Mouse (Mus musculus): ENCODE data around the gene Nfkbia. TPM values are rescaled to one million over a fixed set of nuclear protein-coding genes. Genes with fewer than 3 reads are reported as not detected.

Nfkbia gene
- total RNA-seq, 2 experiments from 2014 or later = 17.6 to 39.5 TPM

DNA sequence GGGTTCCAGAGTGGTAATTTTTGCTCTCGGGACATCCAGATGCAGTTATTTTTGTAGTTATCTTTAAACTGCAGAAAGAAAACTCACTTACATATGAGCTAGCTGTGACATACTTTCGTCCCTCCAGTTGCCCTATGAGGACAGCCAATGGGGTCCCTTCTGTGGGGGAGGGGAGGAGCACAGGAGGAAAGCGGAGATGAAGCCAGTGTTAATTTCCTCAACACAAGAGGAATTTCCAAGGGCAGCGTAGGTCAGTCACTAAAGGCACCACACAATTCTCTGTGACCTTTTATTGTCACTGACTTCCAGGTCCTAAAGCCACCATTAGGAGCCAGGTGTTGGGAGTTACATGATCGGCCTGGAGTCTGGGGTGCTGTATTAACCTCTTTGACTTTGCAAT lies 22.0 kb downstream of the Nfkbia start:
- intact Hi-C loops (cut with DNase I) = no loop called here
- DNase-seq = no peak

DNA sequence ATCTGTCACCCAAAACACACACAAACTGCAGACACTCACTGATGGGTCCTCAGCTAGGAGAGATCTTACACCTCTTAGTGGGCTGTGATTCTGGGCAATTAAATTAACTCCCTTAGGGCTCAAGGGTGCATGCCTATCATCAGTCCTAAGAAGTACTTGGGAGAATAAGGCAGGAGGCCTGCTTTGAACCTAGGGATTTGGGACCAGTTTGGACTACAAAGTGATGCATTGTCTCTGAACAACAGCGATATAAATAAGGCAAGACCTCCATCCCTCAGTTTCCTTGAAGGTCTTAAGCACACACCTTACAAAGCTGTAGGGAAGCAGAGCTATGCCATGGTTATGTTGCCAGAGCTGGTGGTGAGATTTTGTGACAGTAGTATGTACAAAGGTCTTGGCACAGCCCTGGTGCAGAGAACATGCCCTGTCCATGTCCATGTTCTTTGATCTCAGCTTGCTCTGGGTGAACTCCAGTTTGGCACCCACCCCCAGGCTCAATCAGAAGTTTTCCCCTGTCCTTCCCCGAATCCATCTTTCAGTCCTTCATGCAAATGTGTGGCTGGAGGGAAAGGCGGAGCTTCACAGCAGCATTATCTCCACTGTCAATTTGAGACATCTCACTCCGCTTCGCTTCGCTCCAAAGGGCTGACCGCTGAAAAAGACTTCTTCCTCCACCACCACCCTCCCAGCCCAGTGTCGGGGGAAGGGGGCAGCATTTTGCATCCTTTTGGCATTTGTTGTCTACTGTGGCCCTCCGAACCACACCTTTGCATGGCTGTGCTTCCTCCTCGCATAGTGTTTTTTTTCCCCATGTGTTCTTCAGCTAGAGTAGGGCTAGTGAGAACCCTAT lies 24.9 kb downstream of the Nfkbia start:
- DNase-seq = no peak
- intact Hi-C loops (cut with DNase I) = no loop called here

DNA sequence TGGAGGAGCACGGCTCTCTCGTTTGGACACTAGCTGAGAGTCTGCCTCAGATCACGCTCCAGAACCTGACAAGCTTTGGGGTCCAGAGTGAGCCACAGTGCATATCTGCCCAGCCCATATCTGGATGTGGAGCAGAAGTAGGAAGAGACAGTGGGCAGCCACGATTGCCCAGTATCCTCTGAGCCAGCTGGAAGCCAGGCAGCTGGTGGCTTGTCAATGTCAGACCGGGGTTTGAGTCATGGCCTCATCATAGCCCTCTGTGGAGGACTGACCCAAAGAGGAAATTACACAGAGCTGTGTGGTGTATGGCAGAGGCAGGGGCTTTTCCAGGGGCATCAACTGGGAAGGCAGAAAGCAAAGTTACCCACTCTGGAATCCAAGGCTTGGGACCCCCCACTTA lies 25.6 kb downstream of the Nfkbia start:
- no peak for DNase-seq
- intact Hi-C loops (cut with DNase I) = no loop called here

DNA sequence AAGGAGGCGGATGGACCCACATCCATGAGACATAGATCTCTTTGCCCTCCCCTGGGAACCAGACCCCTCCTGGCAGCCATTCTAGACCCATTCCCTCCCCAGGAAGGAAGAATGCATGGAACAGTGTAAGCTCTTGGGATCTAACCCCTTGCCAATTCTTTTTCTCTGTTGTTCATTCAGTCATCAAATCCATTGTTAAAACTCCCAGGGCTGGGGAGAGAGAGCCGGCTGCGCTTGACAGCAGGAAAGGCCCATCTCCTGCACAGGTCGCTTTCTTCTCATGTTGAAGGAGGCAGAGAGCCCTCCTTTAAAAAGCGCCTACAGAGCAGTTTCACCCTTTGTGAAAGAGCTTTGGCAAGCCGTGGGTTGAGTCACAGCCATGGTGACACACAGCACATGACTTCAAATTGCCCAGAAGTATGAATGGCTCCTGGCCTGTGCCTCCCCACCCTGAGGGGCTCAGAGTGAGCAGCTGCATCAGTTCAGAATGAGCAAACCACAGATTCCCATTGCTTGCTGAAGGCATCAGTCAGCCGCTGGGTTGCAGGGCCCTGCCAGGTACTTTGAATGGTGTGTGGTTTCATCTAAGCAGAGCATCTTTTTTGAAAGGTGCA lies 26.3 kb downstream of the Nfkbia start:
- intact Hi-C loops (cut with DNase I) = no loop called here
- peak in 1 of 2 experiments; percentile 28 for DNase-seq

DNA sequence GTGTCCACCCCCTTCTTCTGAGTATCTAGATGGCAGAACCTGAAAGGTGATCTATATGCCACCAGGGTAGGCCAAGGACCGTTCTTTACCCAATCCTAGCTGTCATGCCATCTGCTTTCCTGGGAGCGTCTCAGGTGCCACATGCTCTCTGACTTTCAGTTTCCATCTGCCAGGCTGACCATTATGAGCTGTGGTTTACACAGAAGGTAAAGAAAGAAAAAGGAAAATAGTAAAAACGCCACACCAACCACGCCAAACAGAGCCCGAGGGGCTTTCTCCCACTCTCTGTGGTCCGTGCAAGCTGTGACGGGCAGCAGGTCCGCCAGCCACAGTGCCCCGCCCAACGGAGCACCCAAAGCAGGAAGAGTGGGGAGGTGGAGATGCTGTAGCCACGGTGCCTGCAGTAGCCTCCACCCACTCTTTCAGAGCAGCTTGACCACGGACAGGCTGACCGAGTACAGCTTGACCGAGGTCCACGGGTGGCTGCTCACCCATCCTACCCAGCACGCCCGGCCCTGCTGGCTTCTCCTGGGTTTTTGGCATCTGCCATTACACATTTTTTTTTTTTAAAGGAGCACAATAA lies 27.0 kb downstream of the Nfkbia start:
- DNase-seq = no peak

DNA sequence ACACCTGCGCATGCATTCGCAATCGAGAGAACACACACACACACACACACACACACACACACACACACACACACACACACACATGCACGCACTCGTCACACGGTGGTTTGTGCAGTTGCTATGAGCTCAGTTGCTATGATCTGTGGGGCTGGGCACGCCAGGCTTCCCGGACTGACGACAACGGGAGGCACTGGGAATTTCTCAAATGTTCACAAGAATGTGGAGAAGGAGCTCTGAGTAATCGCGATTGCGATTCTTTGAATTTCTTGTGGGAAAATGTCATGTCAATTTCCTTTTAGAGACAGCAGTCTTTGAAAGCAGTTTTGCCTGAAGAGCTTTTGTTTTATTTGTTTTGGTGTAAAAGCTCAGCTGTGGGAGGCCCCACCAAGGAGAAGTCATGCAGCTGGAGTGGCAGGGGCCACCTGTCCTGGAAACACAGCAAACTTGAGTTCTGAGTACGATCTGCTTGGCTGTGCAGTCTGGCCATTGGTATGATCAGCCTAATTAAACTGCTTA lies 27.5 kb downstream of the Nfkbia start:
- DNase-seq = no peak
- intact Hi-C loops (cut with DNase I) = no loop called here

More for the DNA sequence above, 27.0 kb downstream of the Nfkbia start:
- intact Hi-C loops (cut with DNase I) = no loop called here

DNA sequence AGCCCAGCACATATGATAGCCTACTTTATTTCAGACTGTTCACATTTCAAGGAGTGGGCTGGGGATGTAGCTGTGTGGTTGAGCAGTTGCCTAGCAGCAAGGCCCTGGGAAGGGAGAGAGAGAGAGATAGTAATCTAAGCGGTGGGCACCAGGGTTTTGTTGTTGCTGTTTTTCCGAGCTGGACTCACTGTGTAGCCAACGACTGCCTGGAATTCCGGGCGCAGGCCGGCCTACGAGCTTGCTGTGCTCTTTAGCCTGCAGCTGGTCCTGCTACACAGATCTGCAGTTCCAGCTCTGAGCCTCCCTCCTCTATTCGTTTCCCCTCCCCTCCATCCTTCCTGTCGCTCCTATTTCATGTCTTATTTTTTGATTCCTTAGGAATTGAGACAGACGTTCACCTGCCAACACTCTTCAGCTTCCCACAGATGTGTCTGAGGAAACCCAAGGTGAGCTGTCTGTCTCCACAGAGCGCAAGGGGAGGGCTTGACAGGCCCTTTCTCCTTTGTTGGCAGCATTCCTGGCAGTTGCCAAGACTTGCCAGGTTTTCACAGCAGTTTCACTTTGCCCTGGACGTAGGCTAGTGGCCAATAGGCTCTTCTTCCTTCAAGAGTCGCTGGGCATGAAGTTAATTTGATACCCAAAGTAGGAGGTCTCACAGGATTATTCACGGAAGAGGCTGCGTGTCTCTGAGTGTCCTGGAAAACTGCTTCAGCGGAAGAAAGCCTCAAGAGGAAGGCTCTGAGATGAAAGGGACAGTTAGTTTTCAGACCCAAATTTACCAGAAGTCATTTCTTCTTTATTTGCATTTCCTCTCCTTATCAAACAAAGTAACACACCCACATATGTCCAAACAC lies 28.2 kb downstream of the Nfkbia start:
- intact Hi-C loops (cut with DNase I) = no loop called here
- no peak for DNase-seq

DNA sequence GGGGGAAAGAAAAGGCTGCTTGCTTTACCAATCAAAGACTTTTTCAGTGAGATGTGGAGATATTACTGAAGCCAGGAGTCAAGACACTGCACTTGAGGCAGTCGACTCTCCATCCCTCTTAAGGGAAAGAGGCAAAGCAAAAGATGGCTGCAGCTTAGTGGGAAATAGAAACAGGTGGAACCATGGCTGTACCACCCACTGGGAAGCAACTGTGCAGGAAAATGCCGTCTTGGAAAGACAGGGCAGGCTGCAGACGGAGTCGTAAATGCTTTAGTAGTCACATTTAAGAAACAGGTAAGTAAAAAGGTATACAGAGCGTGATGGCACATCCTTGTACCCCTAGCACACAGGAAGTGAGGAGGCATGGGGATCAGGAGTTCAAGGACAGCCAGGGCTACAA lies 29.4 kb downstream of the Nfkbia start:
- intact Hi-C loops (cut with DNase I) = no loop called here

DNA sequence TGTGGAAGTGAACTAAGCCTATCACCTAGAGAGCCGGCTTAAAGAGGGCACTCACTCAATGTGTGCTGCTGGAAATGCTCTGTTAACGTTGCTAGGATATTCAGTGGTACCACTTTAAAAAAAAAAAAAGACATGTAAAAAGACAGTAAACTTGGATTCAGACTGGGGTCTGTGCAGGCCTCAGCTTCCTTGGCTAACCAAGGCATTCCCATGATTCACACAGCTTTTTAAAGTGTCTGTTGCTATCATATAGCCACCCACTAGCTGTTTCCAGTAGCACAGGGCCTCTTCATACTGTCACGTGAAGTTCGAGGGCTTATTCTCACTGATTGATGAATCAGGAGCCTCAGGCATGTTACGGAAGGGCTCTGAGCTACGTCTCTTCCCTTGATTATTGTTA lies 30.0 kb downstream of the Nfkbia start:
- intact Hi-C loops (cut with DNase I) = no loop called here
- DNase-seq = no peak

More for the DNA sequence above, 29.4 kb downstream of the Nfkbia start:
- no peak for DNase-seq

DNA sequence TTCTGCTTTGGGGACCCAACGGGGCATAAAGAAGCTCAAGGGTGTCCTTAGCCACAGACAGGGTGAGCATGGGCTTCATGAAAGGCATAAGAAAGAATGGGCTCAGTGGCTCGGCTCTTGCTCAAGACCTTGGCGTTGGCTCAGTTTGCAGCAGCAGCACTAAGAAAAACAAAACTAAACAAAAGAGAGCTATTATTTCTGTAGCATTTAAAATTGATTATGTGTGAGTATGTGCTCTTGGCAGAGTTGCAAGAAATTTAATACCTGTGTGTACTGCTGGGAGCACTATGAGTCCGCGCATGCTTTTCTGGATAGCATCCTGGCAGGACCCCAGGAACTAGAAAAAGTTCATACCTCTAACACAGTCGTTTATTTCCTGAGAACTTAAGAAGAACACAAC lies 30.7 kb downstream of the Nfkbia start:
- no peak for DNase-seq
- intact Hi-C loops (cut with DNase I) = loop anchor here (2.0 kb wide), 1 partner anchor 15 kb away; no protein-coding TSS in a partner anchor

DNA sequence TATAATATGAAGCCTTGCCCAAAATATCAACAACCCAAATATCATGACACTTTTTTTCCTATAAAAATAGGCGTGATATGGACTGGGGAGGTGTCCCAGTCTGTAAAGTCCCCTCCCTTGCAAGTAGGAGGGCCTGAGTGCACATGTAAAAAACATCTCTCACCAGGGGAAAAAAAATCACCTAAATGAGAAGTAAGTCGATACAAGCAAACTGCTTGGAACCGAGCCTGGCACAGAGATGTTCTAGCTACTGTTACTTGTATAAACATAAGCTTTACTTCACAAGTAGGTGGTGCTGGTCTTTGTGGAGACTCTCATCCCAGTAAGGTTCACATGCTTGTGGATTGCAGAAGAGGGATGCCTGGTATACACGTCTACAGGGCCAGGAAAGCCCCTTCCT lies 31.5 kb downstream of the Nfkbia start:
- intact Hi-C loops (cut with DNase I) = loop anchor here (2.0 kb wide), 1 partner anchor 14 kb away; no protein-coding TSS in a partner anchor
- DNase-seq = no peak

DNA sequence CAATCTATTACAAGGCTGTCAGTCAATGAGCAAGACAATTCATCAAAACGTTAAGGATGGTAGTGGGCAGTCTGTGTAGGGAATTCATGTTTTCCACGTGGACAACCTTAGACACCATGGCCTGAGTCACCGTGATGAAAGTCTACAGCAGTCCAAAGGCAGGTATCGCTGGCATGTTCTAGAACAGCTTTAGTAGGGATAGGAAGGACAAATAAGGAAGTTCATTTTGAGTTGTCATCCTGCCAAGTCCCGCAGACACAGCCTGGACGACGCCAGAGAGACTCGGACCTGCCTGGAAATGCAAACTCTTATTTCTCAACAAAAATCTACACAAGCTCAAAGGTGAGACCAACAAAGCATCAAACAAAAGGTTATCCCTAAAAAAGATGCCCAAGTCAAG lies 32.7 kb downstream of the Nfkbia start:
- DNase-seq = no peak
- intact Hi-C loops (cut with DNase I) = loop anchor here (2.0 kb wide), 1 partner anchor 13 kb away; no protein-coding TSS in a partner anchor

DNA sequence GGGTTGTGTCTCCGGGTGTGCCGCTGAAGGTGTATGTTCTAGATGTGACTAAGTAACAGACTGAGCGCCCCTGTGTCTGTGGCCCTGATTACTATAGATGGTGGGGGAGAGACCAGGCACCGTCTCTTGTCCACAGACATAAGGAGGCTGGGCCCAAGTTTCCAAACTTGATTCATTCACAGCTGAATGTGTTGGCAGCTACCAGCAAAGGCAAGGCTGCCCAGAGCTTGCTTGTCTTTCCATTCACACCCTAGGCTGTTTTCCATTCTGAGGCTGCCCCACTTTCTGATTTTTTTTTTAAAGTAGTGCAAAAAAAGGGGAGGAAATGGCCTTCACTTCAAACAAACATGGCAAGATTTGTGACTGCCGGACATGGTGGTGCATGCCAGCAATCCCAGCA lies 35.6 kb downstream of the Nfkbia start:
- intact Hi-C loops (cut with DNase I) = no loop called here
- no peak for DNase-seq

DNA sequence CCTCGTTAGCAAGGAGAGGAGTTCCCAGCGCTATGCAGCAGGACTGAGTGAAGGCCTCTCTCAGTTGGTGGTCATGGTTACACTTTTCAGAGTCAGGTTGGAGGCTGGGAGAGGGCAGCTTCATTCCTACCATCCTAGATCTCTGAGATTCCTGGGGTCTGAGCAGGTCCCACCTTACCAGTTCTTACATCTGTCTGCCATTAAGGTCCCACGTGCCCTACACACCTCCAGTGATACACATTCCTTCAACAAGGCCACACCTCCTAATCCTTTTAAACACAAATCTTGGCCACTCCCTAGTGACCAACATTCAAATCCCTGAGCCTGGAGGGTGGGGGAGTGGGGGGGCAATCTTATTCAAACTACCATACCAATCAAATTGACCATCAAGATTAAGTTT lies 36.3 kb downstream of the Nfkbia start:
- no peak for DNase-seq
- intact Hi-C loops (cut with DNase I) = no loop called here

DNA sequence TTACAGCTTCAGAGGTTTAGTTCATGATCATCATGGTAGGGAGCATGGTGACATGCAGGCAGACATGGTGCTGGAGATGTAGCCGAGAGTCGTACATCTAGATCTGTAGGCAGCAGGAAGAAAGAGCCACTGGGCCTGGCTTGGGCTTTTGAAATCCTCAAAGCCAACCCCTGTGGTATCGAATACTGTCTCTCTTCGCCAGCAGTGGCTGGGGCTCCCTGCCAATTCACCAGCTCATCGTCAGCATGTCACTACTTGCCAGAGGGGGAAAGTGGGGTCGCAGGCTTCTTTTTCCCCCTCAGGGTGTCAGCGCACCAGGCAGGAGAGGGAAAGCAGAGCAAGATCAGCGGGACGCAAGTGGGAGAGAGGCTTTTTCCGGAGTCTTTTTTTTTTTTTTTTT lies 37.2 kb downstream of the Nfkbia start:
- intact Hi-C loops (cut with DNase I) = no loop called here
- DNase-seq = no peak

DNA sequence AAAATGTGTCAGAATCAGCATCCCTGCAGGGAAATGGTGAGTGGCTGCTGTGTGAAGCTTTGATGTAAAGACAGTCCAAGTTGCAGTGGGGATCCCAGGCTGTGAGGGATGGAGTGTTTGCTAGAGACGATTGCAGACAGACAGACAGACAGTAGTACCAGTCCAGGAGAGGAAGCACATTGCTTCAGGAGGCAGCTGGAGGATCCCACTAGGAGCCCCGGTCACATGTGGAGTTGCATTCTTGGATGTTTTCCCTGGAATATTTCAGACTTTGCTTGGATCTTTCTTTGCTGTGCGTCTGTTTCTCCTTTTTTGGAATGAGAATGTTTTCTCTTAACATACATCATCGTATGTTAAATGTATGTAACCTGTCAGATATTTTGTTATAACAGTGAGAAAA lies 38.5 kb downstream of the Nfkbia start:
- no peak for DNase-seq
- intact Hi-C loops (cut with DNase I) = no loop called here

DNA sequence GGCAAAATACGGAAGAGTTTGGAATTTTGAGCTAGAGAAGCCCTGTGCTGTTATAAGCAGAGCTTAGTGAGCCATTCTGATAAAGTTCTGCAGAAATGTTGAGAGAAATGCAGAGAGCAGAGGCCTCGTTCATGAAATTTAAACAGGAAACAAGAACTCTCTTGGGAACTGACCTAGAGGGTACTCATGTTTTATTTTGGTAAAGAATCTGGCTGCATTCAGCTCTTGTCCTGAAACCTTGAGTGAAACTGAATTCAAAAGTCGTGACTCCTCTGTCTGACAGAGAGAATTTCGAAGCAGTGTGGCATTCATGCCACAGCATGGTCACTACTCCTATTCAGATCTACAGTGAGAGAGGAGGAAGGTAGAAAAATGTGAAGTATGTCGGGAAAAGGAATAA lies 39.6 kb downstream of the Nfkbia start:
- no peak for DNase-seq
- intact Hi-C loops (cut with DNase I) = no loop called here

DNA sequence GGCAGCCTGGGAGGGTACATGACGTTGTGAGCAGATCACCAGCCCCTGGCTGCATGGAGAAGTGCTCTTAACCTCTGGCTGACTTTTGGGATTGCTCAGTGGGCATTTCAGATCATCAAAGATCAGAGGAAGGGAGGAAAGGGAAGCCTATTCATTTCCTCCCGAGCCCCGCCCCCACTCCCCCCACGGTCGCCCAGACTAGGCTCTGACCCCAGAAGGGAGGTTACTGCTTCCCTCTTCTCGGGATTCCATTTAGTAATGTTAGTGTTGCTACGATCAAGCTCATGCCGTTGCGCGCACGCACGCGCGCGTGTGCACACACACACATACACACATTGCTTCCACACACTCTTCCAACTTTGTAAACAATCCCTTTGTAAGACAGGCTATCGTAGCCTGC lies 42.0 kb downstream of the Nfkbia start:
- intact Hi-C loops (cut with DNase I) = no loop called here

DNA sequence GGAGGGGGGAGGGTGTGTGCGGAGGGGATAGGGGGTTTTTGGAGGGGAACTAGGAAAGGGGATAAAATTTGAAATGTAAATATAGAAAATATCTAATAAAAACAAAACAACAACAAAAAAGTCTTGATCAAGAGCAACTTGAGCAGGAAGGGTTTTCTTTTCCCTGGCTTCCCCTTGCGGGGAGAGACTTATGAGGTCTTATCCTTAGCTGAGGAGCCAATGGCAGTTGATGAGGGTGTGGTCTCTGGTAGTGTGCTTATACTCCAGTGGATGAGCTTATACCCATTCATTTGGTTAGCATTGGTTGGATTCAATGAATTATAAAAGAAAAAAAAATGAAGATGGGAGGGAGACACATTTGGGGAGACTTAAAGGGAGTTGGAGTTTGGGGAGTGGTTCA lies 43.4 kb downstream of the Nfkbia start:
- no peak for DNase-seq
- intact Hi-C loops (cut with DNase I) = no loop called here

More for the DNA sequence above, 42.0 kb downstream of the Nfkbia start:
- no peak for DNase-seq

DNA sequence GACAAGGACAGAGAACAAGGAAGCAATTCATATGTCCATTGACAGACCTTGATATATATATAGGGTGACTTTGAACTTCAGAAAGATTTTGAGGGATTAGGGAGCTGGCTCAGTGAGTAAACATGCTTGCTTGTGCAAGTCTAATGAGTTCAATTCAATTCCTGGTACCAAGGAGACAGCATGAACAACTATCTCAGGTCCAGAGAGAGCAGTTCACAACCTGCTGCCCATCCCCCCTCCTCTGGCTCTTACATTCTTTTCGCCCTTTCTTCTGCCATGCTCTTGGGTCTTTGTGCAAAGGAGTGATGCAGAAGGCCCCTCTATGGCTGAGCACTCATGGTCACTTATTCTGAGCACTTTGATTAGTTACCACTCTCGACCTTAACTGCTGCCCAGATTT lies 44.0 kb downstream of the Nfkbia start:
- DNase-seq = no peak
- intact Hi-C loops (cut with DNase I) = no loop called here
